Mouse (Mus musculus): Measurements from ENCODE around the gene Pdpk1.
A peak's percentile ranks its signal among the peaks of the same experiment; 100 is the strongest.

Pdpk1 gene

GRCm38 (mm10) chr17:24169317-24170065, 18.8 kb upstream of the Pdpk1 start, which contains the start of gene Atp6v0c:
Atp6v0c (minus strand) TSS chr17:24169702.
- no peaks in the 10 kb centered on the region for H3K27me3 ChIP-seq (ENCODE audit: control insufficient read depth, insufficient read depth, low read length, poor library complexity, severe bottlenecking)
- peaks cover 3% of the 10 kb centered on the region for H3K36me3 ChIP-seq (ENCODE audit: control insufficient read depth, insufficient read depth, low read length, poor library complexity, severe bottlenecking)
- DNase-seq (ENCODE audit: low read depth, low spot score), result peak; percentile 96

- peak; percentile 91 for DNase-seq (ENCODE audit: low read depth, low spot score)
- H3K36me3 ChIP-seq (ENCODE audit: control insufficient read depth, insufficient read depth, low read length, poor library complexity, severe bottlenecking), result peaks cover 3% of the 10 kb centered on the region
- H3K27me3 ChIP-seq (ENCODE audit: control insufficient read depth, insufficient read depth, low read length, poor library complexity, severe bottlenecking), result no peaks in the 10 kb centered on the region
Observed at GRCm38 (mm10) chr17:24168590-24169277, 18.0 kb upstream of the Pdpk1 start.

GRCm38 (mm10) chr17:24167891-24168505, 17.3 kb upstream of the Pdpk1 start:
- DNase-seq (ENCODE audit: low read depth, low spot score), result no peak
- Histone ChIP-seq H3K36me3 (ENCODE audit: control insufficient read depth, insufficient read depth, low read length, poor library complexity, severe bottlenecking) (peaks cover 3% of the 10 kb centered on the region), H3K27me3 (ENCODE audit: control insufficient read depth, insufficient read depth, low read length, poor library complexity, severe bottlenecking) (no peaks in the 10 kb centered on the region)

- DNase-seq (ENCODE audit: low read depth, low spot score), result no peak
- Histone ChIP-seq H3K27me3 (ENCODE audit: control insufficient read depth, insufficient read depth, low read length, poor library complexity, severe bottlenecking) (no peaks in the 10 kb centered on the region), H3K36me3 (ENCODE audit: control insufficient read depth, insufficient read depth, low read length, poor library complexity, severe bottlenecking) (peaks cover 3% of the 10 kb centered on the region)
Observed at GRCm38 (mm10) chr17:24167120-24167519, 16.4 kb upstream of the Pdpk1 start.

- Histone ChIP-seq H3K36me3 (ENCODE audit: control insufficient read depth, insufficient read depth, low read length, poor library complexity, severe bottlenecking) (peaks cover 3% of the 10 kb centered on the region), H3K27me3 (ENCODE audit: control insufficient read depth, insufficient read depth, low read length, poor library complexity, severe bottlenecking) (no peaks in the 10 kb centered on the region)
- no peak for DNase-seq (ENCODE audit: low read depth, low spot score)
Observed at GRCm38 (mm10) chr17:24164566-24165259, 14.0 kb upstream of the Pdpk1 start.

- DNase-seq (ENCODE audit: low read depth, low spot score), result peak; percentile 98
- Histone ChIP-seq H3K36me3 (ENCODE audit: control insufficient read depth, insufficient read depth, low read length, poor library complexity, severe bottlenecking) (peaks cover 3% of the 10 kb centered on the region), H3K27me3 (ENCODE audit: control insufficient read depth, insufficient read depth, low read length, poor library complexity, severe bottlenecking) (no peaks in the 10 kb centered on the region)
Observed at GRCm38 (mm10) chr17:24163176-24163962, 12.6 kb upstream of the Pdpk1 start, which contains the start of gene Amdhd2. Amdhd2 (minus strand) TSS chr17:24163766.

GRCm38 (mm10) chr17:24162584-24163175, 12.0 kb upstream of the Pdpk1 start:
- Histone ChIP-seq H3K36me3 (ENCODE audit: control insufficient read depth, insufficient read depth, low read length, poor library complexity, severe bottlenecking) (peaks cover 3% of the 10 kb centered on the region), H3K27me3 (ENCODE audit: control insufficient read depth, insufficient read depth, low read length, poor library complexity, severe bottlenecking) (no peaks in the 10 kb centered on the region)
- DNase-seq (ENCODE audit: low read depth, low spot score), result peak; percentile 38

GRCm38 (mm10) chr17:24161466-24161865, 10.7 kb upstream of the Pdpk1 start:
- H3K36me3 ChIP-seq (ENCODE audit: control insufficient read depth, insufficient read depth, low read length, poor library complexity, severe bottlenecking), result peaks cover 3% of the 10 kb centered on the region
- DNase-seq (ENCODE audit: low read depth, low spot score), result no peak
- H3K27me3 ChIP-seq (ENCODE audit: control insufficient read depth, insufficient read depth, low read length, poor library complexity, severe bottlenecking), result no peaks in the 10 kb centered on the region

GRCm38 (mm10) chr17:24157526-24157925, 6.8 kb upstream of the Pdpk1 start:
- Histone ChIP-seq H3K27me3 (ENCODE audit: control insufficient read depth, insufficient read depth, low read length, poor library complexity, severe bottlenecking) (no peaks in the 10 kb centered on the region), H3K36me3 (ENCODE audit: control insufficient read depth, insufficient read depth, low read length, poor library complexity, severe bottlenecking) (0 out of 2 replicates have a peak, but pooled peaks cover 2% of the 10 kb centered on the region)
- no peak for DNase-seq (ENCODE audit: low read depth, low spot score)

- H3K27me3 ChIP-seq (ENCODE audit: control insufficient read depth, insufficient read depth, low read length, poor library complexity, severe bottlenecking), result no peaks in the 10 kb centered on the region
- DNase-seq (ENCODE audit: low read depth, low spot score), result no peak
- H3K36me3 ChIP-seq (ENCODE audit: control insufficient read depth, insufficient read depth, low read length, poor library complexity, severe bottlenecking), result 0 out of 2 replicates have a peak, but pooled peaks cover 2% of the 10 kb centered on the region
Observed at GRCm38 (mm10) chr17:24157121-24157520, 6.4 kb upstream of the Pdpk1 start.

- H3K36me3 ChIP-seq (ENCODE audit: control insufficient read depth, insufficient read depth, low read length, poor library complexity, severe bottlenecking), result 0 out of 2 replicates have a peak, but pooled peaks cover 2% of the 10 kb centered on the region
- DNase-seq (ENCODE audit: low read depth, low spot score), result no peak
- no peaks in the 10 kb centered on the region for H3K27me3 ChIP-seq (ENCODE audit: control insufficient read depth, insufficient read depth, low read length, poor library complexity, severe bottlenecking)
Observed at GRCm38 (mm10) chr17:24156394-24156793, 5.7 kb upstream of the Pdpk1 start.

GRCm38 (mm10) chr17:24155742-24156141, 5.0 kb upstream of the Pdpk1 start:
- Histone ChIP-seq H3K27me3 (ENCODE audit: control insufficient read depth, insufficient read depth, low read length, poor library complexity, severe bottlenecking) (no peaks in the 10 kb centered on the region), H3K36me3 (ENCODE audit: control insufficient read depth, insufficient read depth, low read length, poor library complexity, severe bottlenecking) (0 out of 2 replicates have a peak, but pooled peaks cover 2% of the 10 kb centered on the region)
- no peak for DNase-seq (ENCODE audit: low read depth, low spot score)

- H3K27me3 ChIP-seq (ENCODE audit: control insufficient read depth, insufficient read depth, low read length, poor library complexity, severe bottlenecking), result no peaks in the 10 kb centered on the region
- no peak for DNase-seq (ENCODE audit: low read depth, low spot score)
- 0 out of 2 replicates have a peak, but pooled peaks cover 2% of the 10 kb centered on the region for H3K36me3 ChIP-seq (ENCODE audit: control insufficient read depth, insufficient read depth, low read length, poor library complexity, severe bottlenecking)
Observed at GRCm38 (mm10) chr17:24154463-24154862, 3.7 kb upstream of the Pdpk1 start.
